Mouse (Mus musculus): ENCODE results near the gene Trappc6b. TPM values are rescaled to one million over a fixed set of nuclear protein-coding genes. Genes with fewer than 3 reads are reported as not detected.

Gene Trappc6b
- polyA plus RNA-seq, 1 experiment from 2014 or later = 161 TPM

DNA sequence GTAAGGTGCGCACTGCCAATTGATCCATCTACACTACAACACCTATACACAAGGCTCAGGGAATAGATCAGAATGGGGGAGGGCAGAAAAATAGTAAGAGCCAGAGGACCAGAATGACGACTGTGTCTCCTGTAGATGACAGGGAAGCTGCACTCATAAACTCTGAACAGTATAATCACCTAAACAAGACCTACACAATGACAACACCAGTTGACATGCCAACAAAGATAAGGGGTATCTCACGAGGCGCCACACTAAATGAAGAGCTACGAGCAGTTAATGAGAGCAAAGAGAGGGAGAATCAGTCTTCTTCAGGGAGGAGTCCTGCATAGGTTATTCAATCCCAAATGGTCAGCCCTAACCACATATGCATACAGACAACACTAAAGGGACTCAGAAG lies 8.1 kb downstream of the Trappc6b start:
- WGBS = 89% methylated on average over 5 of the region's 5 CpGs
- Histone ChIP-seq H3K27ac (replicated peaks) (no peak overlapping the region), H3K27me3 (no peaks in the 10 kb centered on the region), H3K4me3 (no peak overlapping the region), H3K4me2 (no peak overlapping the region), H3K9me3 (no peaks in the 10 kb centered on the region), H3K4me1 (replicated peaks) (peaks cover 13% of the 10 kb centered on the region), H3K36me3 (peaks cover 51% of the 10 kb centered on the region), H3K9ac (no peak overlapping the region)
- ATAC-seq (ENCODE audit: low read depth) = no peak

DNA sequence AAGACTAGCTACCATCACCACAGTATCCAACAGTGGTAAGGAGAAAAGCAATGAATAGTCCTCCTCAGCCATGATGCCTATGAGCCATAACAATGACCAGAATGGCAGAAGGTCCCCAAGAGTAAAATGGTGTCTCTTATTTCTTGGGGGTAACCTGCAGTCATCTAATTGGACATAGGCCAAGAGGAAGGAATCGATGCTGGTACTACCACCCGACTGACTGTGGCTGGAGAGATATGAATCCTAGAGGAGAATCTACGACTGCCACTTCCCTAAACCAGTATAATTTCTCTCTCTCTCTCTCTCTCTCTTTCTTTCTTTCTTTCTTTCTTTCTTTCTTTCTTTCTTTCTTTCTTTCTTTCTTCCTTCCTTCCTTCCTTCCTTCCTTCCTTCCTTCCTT lies 8.8 kb downstream of the Trappc6b start:
- H3K4me1 ChIP-seq (replicated peaks) = peaks cover 8% of the 10 kb centered on the region; the same call in 1 of the 2 replicates
- ATAC-seq (ENCODE audit: low read depth) = no peak
- H3K27me3 ChIP-seq = no peaks in the 10 kb centered on the region
- H3K9me3 ChIP-seq = no peaks in the 10 kb centered on the region
- no peak overlapping the region for H3K27ac ChIP-seq (replicated peaks)
- no peak overlapping the region for H3K9ac ChIP-seq
- no peak overlapping the region for H3K4me3 ChIP-seq
- WGBS = 91% methylated on average over 3 of the region's 3 CpGs
- peaks cover 50% of the 10 kb centered on the region for H3K36me3 ChIP-seq
- H3K4me2 ChIP-seq = no peak overlapping the region

DNA sequence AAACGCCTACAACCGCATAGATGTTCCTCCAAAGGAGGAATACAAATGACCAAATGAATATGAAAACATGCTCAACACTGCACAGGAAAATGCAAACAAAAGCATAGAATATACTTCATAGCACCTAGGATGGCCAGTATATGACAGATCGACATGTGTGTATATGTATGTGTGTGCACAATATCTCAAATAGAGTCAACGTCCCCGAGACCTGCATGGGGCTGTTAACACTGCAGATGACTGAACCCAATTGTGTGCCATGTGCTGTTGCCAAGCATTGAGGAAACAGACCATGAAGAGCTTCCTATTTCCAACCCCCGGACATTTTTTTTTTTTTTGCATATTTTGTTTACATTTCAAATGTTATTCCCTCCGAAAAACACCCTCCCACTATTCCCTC lies 20.4 kb downstream of the Trappc6b start:
- Histone ChIP-seq H3K9me3 (no peaks in the 10 kb centered on the region), H3K9ac (no peak overlapping the region), H3K4me1 (replicated peaks) (peaks cover 5% of the 10 kb centered on the region), H3K36me3 (peaks cover 45% of the 10 kb centered on the region), H3K4me3 (no peak overlapping the region), H3K27me3 (no peaks in the 10 kb centered on the region), H3K4me2 (no peak overlapping the region), H3K27ac (replicated peaks) (no peak overlapping the region)
- no peak for ATAC-seq (ENCODE audit: low read depth)
- WGBS = 37% methylated on average over 7 of the region's 7 CpGs

DNA sequence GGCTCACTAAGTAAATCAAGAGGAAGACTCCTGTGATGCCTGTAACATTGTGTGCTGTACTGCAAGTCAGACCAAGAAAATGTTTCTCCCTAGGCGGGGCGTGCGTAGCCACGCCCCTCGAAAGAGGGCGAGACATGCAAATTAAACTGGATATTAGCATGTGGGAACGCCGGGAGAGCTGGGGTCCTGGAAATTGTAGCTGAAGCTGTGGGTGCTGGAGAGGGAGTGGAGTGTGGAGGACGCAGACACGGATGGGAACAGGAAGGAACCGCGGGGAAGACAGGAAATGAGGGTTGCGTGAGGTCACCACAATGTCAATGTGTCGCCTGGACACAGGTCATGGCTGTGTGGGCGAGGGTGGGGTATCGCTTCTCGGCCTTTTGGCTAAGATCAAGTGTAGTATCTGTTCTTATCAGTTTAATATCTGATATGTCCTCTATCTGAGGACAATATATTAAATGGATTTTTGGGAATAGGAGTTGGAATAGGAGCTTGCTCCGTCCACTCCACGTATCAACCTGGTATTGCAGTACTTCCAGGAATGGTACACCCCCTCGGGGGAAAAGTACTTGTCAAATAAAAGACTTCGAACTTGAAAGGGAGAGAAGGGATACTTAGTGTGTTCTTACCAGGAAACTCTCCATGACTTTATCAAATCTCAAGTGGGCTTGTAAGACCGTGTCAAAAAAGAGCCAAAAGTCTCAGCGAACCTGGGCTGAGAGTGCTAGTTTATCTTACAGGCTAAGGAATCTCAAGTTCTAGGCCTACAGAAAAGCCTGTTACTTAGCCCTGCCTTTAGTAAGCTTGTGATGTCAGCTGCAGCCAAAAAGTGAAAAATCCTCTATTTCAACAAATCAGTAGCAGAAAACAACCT lies 21.1 kb downstream of the Trappc6b start:
- ATAC-seq (ENCODE audit: low read depth) = peak; percentile 89
- Histone ChIP-seq H3K4me3 (no peak overlapping the region), H3K9me3 (no peaks in the 10 kb centered on the region), H3K27me3 (no peaks in the 10 kb centered on the region), H3K27ac (replicated peaks) (peak overlapping the region; percentile 53; the same call in 1 of the 2 replicates), H3K36me3 (peaks cover 39% of the 10 kb centered on the region), H3K4me1 (replicated peaks) (peaks cover 5% of the 10 kb centered on the region), H3K4me2 (peak overlapping the region; percentile 27; the same call in 1 of the 2 replicates), H3K9ac (no peak overlapping the region)
- WGBS = 4% methylated on average over 23 of the region's 23 CpGs

DNA sequence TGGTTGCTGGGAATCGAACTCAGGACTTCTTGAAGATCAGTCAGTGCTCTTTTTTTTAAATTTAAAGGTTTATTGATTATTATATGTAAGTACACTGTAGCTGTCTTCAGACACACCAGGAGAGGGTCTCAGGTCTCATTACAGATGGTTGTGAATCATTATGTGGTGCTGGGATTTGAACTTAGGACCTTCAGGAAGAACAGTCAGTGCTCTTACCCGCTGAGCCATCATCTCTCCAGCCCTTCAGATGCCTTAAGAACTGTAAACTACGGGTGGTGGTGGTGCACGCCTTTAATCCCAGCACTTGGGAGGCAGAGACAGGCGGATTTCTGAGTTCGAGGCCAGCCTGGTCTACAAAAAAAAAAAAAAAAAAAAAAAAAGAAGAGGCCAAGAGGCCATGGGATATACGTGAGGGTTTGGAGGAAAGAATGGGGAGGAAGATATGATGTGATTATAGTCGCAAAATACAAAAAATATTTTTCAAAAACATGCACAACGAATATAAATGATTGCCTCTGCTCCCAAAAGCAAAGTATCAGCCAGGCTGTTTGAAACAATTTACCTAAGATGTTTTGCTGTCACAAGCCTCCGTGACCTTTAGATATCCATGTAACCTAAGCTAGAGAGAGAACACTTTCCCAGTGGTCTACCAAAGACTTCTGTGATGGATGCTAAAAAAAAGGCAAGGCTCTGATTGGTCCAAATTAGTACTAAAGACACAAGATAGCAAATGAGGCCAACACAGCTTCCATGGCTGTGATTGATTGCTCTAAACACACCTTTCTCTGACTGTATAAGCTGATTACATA lies 21.9 kb downstream of the Trappc6b start:
- no peak overlapping the region for H3K4me3 ChIP-seq
- peak overlapping the region; percentile 53; the same call in 1 of the 2 replicates for H3K27ac ChIP-seq (replicated peaks)
- ATAC-seq (ENCODE audit: low read depth) = no peak; the same call in none of the 2 replicates
- H3K36me3 ChIP-seq = peaks cover 35% of the 10 kb centered on the region
- H3K4me2 ChIP-seq = peak overlapping the region; percentile 27; the same call in 1 of the 2 replicates
- H3K9ac ChIP-seq = no peak overlapping the region
- H3K9me3 ChIP-seq = no peaks in the 10 kb centered on the region
- H3K4me1 ChIP-seq (replicated peaks) = peaks cover 5% of the 10 kb centered on the region
- WGBS = 71% methylated on average over 10 of the region's 10 CpGs
- H3K27me3 ChIP-seq = no peaks in the 10 kb centered on the region

DNA sequence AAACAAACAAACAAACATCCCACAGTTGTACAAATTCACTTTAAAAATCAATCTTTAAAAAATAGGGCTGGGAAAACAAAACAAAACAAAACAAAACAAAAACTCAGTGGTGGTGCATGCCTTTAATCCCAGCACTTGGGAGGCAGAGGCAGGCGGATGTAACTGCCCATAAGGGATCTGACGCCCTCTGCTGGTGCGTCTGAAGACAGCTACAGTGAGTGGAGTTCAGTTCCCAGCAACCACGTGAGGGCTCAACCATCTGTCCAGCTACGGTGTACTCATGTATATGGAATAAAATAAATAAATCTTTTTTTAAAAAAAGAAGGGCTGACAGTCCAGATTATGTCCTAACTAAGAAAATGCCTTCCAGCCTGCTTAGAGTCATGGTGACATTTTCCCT lies 29.2 kb downstream of the Trappc6b start:
- Histone ChIP-seq H3K4me3 (no peak overlapping the region), H3K9me3 (no peaks in the 10 kb centered on the region), H3K27ac (replicated peaks) (no peak overlapping the region), H3K9ac (no peak overlapping the region), H3K4me1 (replicated peaks) (no peaks in the 10 kb centered on the region), H3K27me3 (no peaks in the 10 kb centered on the region), H3K4me2 (no peak overlapping the region), H3K36me3 (peaks cover 28% of the 10 kb centered on the region)
- no peak for ATAC-seq (ENCODE audit: low read depth)
- WGBS = 69% methylated on average over 5 of the region's 5 CpGs

DNA sequence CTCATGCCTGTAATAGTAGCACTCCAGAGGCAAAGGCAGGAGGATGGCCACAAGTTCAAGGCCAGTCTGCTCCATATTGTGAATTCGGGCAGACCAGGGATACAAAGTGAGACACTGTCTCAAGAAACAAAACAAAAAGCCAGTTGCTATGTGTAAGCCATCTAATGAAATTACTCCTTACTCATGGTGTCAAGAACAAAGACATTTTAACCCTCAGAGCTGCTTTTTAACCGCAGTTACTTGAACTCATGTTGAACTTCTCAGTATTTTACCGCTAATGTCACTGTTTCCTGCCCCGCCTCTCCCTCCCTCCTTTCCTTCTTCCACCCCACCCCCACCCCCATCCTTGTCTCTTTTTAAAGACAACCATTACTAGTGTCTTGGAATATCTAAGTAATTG lies 40.0 kb downstream of the Trappc6b start:
- Histone ChIP-seq H3K4me3 (no peak overlapping the region), H3K36me3 (peaks cover 52% of the 10 kb centered on the region)

DNA sequence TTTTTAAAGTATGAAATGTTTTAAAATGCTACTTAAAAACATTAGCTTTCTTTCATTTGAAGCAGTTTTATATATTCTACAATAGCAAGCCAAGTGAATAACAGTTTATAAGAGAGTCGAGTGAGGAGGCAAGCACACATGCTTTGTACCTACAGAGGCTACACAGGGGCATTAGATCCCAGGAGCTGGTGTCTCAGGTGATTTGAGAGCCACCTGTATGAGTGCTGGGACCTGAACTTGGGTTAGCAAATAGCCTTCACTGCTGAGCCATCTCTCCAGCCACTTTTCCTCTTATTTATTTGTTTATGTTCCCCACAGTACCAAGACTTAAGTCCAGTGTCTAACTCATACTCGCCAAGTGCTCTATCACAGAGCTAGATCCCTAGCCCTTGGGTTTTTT lies 41.4 kb downstream of the Trappc6b start:
- Histone ChIP-seq H3K4me1 (replicated peaks) (no peaks in the 10 kb centered on the region), H3K9me3 (no peaks in the 10 kb centered on the region), H3K27ac (replicated peaks) (no peak overlapping the region), H3K4me2 (no peak overlapping the region), H3K27me3 (no peaks in the 10 kb centered on the region), H3K36me3 (peaks cover 43% of the 10 kb centered on the region), H3K4me3 (no peak overlapping the region), H3K9ac (no peak overlapping the region)
- ATAC-seq (ENCODE audit: low read depth) = no peak
- WGBS = 93% methylated on average over 2 of the region's 2 CpGs

More for the DNA sequence above, 40.0 kb downstream of the Trappc6b start:
- no peak for ATAC-seq (ENCODE audit: low read depth)
- Histone ChIP-seq H3K4me1 (replicated peaks) (no peaks in the 10 kb centered on the region), H3K9me3 (no peaks in the 10 kb centered on the region), H3K27ac (replicated peaks) (no peak overlapping the region), H3K9ac (no peak overlapping the region), H3K4me2 (no peak overlapping the region), H3K27me3 (no peaks in the 10 kb centered on the region)
- 93% methylated on average over 4 of the region's 4 CpGs for WGBS

DNA sequence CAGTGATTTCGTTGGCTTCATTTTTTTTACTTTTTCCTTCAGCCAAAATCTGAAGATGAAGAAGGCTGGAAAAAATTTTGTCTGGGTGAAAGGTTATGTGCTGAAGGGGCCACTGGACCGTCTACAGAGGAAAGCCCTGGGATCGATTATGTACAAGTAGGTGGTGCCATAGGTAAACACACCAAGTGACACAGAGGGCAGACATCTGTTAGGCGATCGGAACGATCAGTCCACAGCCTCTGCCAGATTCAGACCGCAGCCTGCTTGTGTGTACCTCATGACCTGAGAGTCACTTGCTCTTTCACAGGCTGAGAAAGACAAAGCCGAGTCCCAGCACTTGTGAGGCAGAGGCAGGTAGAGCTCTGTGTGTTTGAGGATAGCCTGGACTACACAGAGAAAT lies 43.3 kb downstream of the Trappc6b start:
- Histone ChIP-seq H3K4me1 (replicated peaks) (peaks cover 4% of the 10 kb centered on the region), H3K4me3 (no peak overlapping the region), H3K36me3 (peaks cover 32% of the 10 kb centered on the region), H3K9ac (no peak overlapping the region), H3K9me3 (no peaks in the 10 kb centered on the region), H3K27me3 (no peaks in the 10 kb centered on the region), H3K27ac (replicated peaks) (no peak overlapping the region), H3K4me2 (no peak overlapping the region)
- no peak for ATAC-seq (ENCODE audit: low read depth)
- 93% methylated on average over 8 of the region's 8 CpGs for WGBS

DNA sequence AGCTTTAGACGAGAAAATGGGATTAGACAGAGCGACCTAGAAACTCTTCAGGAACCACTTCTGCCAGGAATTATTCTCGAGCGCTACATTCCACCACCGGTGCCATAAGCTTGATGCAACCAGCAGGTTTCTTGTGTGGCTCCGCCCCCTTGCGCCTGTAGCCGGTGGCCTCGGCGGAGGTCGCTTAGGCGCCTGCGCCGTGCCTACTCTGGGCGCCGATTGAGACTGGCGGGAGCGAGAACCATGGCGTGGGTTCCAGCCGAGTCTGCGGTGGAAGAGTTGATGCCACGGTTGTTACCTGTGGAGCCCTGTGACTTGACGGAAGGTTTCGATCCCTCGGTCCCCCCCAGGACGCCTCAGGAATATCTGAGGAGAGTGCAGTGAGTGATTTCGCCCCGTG lies 48.0 kb downstream of the Trappc6b start, which contains the start of gene Gemin2:
Gemin2 (plus strand) TSS at position 160 of the 400 bp plus-strand sequence.
- under 1% methylated on average over 28 of the region's 28 CpGs for WGBS
- H3K36me3 ChIP-seq = peaks cover 4% of the 10 kb centered on the region

DNA sequence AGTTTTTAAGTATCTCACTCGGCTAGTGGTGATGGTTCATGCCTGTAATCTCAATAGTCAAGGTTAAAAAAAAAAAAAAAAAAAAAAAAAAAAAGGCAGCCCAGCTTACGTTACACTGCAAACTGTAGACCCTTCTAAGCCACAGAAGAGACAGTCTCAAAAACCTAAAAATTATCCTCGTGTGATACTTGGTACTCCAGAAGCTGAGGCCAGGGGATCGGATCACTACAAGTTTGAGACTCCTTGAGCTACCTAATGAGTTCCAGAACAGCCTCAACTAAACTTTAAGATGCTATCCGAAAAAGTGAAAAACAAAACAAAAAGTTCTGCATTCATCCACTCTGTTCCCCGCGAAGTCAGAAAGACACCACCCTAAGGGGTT lies 48.6 kb downstream of the Trappc6b start:
- WGBS = 4% methylated on average over 7 of the region's 7 CpGs
- ATAC-seq (ENCODE audit: low read depth) = no peak
- Histone ChIP-seq H3K27ac (replicated peaks) (peak overlapping the region; percentile 75), H3K36me3 (0 out of 2 replicates have a peak, but pooled peaks cover 2% of the 10 kb centered on the region), H3K4me3 (peak overlapping the region; percentile 74), H3K9ac (peak overlapping the region; percentile 70), H3K9me3 (no peaks in the 10 kb centered on the region), H3K4me2 (peak overlapping the region; percentile 74), H3K27me3 (no peaks in the 10 kb centered on the region), H3K4me1 (replicated peaks) (peaks cover 32% of the 10 kb centered on the region)

More for the DNA sequence above, 48.0 kb downstream of the Trappc6b start, which contains the start of gene Gemin2:
- Histone ChIP-seq H3K4me3 (peak within 1 kb of the TSS; percentile 74), H3K9ac (peak within 1 kb of the TSS; percentile 70), H3K27me3 (no peaks in the 10 kb centered on the region), H3K27ac (replicated peaks) (peak within 1 kb of the TSS; percentile 75), H3K4me1 (replicated peaks) (peaks cover 32% of the 10 kb centered on the region), H3K9me3 (no peaks in the 10 kb centered on the region), H3K4me2 (peak within 1 kb of the TSS; percentile 74)
- ATAC-seq (ENCODE audit: low read depth) = peak; percentile 70

All from neural tube, embryonic 13.5 days (tissue).